In the genomic region with DNA sequence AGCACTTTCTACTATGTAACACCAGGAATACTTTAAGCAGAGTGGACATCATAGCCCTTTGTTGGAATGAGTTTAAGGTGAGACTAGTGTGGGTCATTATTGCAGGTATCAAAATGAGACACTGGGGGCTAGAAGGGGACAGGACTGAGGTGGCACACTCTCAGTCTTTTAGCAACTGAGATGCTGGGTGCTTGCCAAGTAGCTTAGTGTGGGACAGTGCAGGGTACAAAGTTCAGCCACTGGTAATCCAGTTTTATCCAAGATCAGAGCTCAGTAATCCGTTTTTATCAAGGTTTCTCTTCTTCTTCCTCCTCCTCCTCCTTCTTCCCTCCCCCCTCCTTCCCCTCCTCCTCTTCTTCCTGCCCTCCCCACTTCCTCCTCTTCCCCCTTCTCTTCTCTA, we compare ENCODE assay signal across 22 mouse cellular contexts.
A peak's percentile ranks its signal among the peaks of the same experiment; 100 is the strongest.
DNase-seq lines count a peak whose midpoint lies in the region; ATAC-seq and TF ChIP-seq lines count a peak whose summit lies in the region.
"Had no signal": no experiment of that assay in that cellular context is flagged by ENCODE, and none has a peak within 500 bp of the region (broad histone marks: within the 10 kb centered on the region; RNA-seq: fewer than 3 reads in every experiment).

No protein-coding gene starts in this region.

- TF ChIP-seq CTCF in kidney, postnatal 0 days (IDR thresholded peaks at IDR 0.05; ENCODE audit: low read depth), result no peak

- no peaks in the 10 kb centered on the region for H3K27me3 ChIP-seq in kidney, embryonic 14.5 days (ENCODE audit: control insufficient read depth, insufficient read depth, low read length)
- H3K27me3 ChIP-seq in kidney, postnatal 0 days (ENCODE audit: insufficient read depth, low read length), result no peaks in the 10 kb centered on the region
- peaks cover 31% of the 10 kb centered on the region for H3K27me3 ChIP-seq in hindbrain, embryonic 13.5 days
- H3K27me3 ChIP-seq: embryonic facial prominence, embryonic 13.5 days; midbrain, embryonic 15.5 days had no signal

- no peak overlapping the region for H3K9ac ChIP-seq in kidney, embryonic 14.5 days (ENCODE audit: low read depth, low read length)
- H3K9ac ChIP-seq in kidney, postnatal 0 days (ENCODE audit: low read depth, low read length), result no peak overlapping the region
- H3K9ac ChIP-seq in hindbrain, embryonic 13.5 days, result no peak overlapping the region
- H3K9ac ChIP-seq: embryonic facial prominence, embryonic 13.5 days; liver, embryonic 12.5 days; midbrain, embryonic 15.5 days; neural tube, embryonic 15.5 days had no signal

- no peak overlapping the region for H3K27ac ChIP-seq in kidney, embryonic 14.5 days (ENCODE audit: low read depth, low read length)
- no peak overlapping the region for H3K27ac ChIP-seq in kidney, postnatal 0 days
- no peak overlapping the region for H3K27ac ChIP-seq in hindbrain, embryonic 13.5 days
- H3K27ac ChIP-seq: embryonic facial prominence, embryonic 13.5 days; heart, adult 2 months; hindbrain, postnatal 0 days; liver, embryonic 12.5 days; midbrain, embryonic 15.5 days; neural tube, embryonic 15.5 days; stomach, postnatal 0 days had no signal

- no peak for ATAC-seq in kidney, embryonic 14.5 days (ENCODE audit: low FRiP score, low TSS enrichment)
- ATAC-seq in kidney, postnatal 0 days (replicated peaks; ENCODE audit: low FRiP score, low read depth), result peak; percentile 72
- ATAC-seq in hindbrain, embryonic 13.5 days (ENCODE audit: low FRiP score), result no peak
- ATAC-seq: forebrain, embryonic 14.5 days; hindbrain, postnatal 0 days; liver, embryonic 12.5 days; midbrain, embryonic 15.5 days; Patski had no signal

- H3K9me3 ChIP-seq in kidney, embryonic 14.5 days (ENCODE audit: control insufficient read depth, low read length), result no peaks in the 10 kb centered on the region
- H3K9me3 ChIP-seq in kidney, postnatal 0 days (replicated peaks; ENCODE audit: low read length), result no peaks in the 10 kb centered on the region
- H3K9me3 ChIP-seq in hindbrain, embryonic 13.5 days, result no peaks in the 10 kb centered on the region
- H3K9me3 ChIP-seq: embryonic facial prominence, embryonic 13.5 days; liver, embryonic 12.5 days; midbrain, embryonic 15.5 days; neural tube, embryonic 15.5 days had no signal

- no peak overlapping the region for H3K4me2 ChIP-seq in kidney, embryonic 14.5 days (replicated peaks; ENCODE audit: low read depth, low read length)
- H3K4me2 ChIP-seq in kidney, postnatal 0 days (ENCODE audit: low read length), result no peak overlapping the region
- no peak overlapping the region for H3K4me2 ChIP-seq in hindbrain, embryonic 13.5 days
- H3K4me2 ChIP-seq: liver, embryonic 12.5 days; midbrain, embryonic 15.5 days; neural tube, embryonic 15.5 days had no signal

- no peaks in the 10 kb centered on the region for H3K36me3 ChIP-seq in kidney, embryonic 14.5 days (ENCODE audit: control insufficient read depth, insufficient read depth, low read length)
- no peaks in the 10 kb centered on the region for H3K36me3 ChIP-seq in kidney, postnatal 0 days (ENCODE audit: insufficient read depth, low read length)
- no peaks in the 10 kb centered on the region for H3K36me3 ChIP-seq in hindbrain, embryonic 13.5 days
- H3K36me3 ChIP-seq: embryonic facial prominence, embryonic 13.5 days; liver, embryonic 12.5 days; midbrain, embryonic 15.5 days; neural tube, embryonic 15.5 days had no signal

- no peaks in the 10 kb centered on the region for H3K4me1 ChIP-seq in kidney, embryonic 14.5 days (ENCODE audit: control insufficient read depth, insufficient read depth, low read length)
- H3K4me1 ChIP-seq in kidney, postnatal 0 days (replicated peaks; ENCODE audit: insufficient read depth, low read length), result no peaks in the 10 kb centered on the region
- 0 out of 2 replicates have a peak, but pooled peaks cover 8% of the 10 kb centered on the region for H3K4me1 ChIP-seq in hindbrain, embryonic 13.5 days (replicated peaks)

- 54% methylated on average over 1 of the region's 1 CpGs for WGBS in kidney, embryonic 14.5 days
- WGBS in kidney, postnatal 0 days, result 33% methylated on average over 1 of the region's 1 CpGs
- WGBS in hindbrain, embryonic 13.5 days, result 75% methylated on average over 1 of the region's 1 CpGs

- no peak overlapping the region for H3K4me3 ChIP-seq in kidney, embryonic 14.5 days (ENCODE audit: low read length)
- no peak overlapping the region for H3K4me3 ChIP-seq in kidney, postnatal 0 days (replicated peaks; ENCODE audit: low read depth, low read length)
- no peak overlapping the region for H3K4me3 ChIP-seq in hindbrain, embryonic 13.5 days
- H3K4me3 ChIP-seq: embryonic facial prominence, embryonic 13.5 days; heart, adult 2 months; liver, embryonic 12.5 days; midbrain, embryonic 15.5 days; neural tube, embryonic 15.5 days had no signal

- DNase-seq in kidney, adult 18-20 months, result peak; percentile 39
- peak; percentile 34 for DNase-seq in CD4-positive helper T cell, adult 2 months (ENCODE audit: low read depth, low spot score)
- DNase-seq in adipocyte (ENCODE audit: low spot score), result peak; percentile 48
- DNase-seq in kidney, postnatal 0 days (ENCODE audit: low spot score), result peak; percentile 31
- DNase-seq in layer of hippocampus, adult 18-20 months (ENCODE audit: low spot score in 2 of 2), result no peak
- no peak for DNase-seq in spleen, postnatal 4 days (ENCODE audit: low spot score in 2 of 2)
- DNase-seq: adrenal gland, postnatal 10 days; cerebellum, adult 9-11 months; gastrocnemius, postnatal 25 days; heart, adult 2 months; heart, postnatal 4 days; lung, adult 2 months had no signal

Comparison
In these comparisons a context has a peak if more than half of its experiments do, and no peak if none do; other contexts are left out.
1. DNase-seq: peak in kidney, adult 18-20 months (single experiment), CD4-positive helper T cell, adult 2 months (single experiment), adipocyte (single experiment) and kidney, postnatal 0 days (single experiment); none in layer of hippocampus, adult 18-20 months (0 of 2) and spleen, postnatal 4 days (0 of 2).